Mouse (Mus musculus) monocyte, adult 5-6 weeks (primary cell): ENCODE results near the gene Wnt11. TPM values are rescaled to one million over a fixed set of nuclear protein-coding genes. Genes with fewer than 3 reads are reported as not detected.
A peak's percentile ranks its signal among the peaks of the same experiment; 100 is the strongest.

Source experiments
- ATAC-seq: fragments of 153-309, 156-312 bp; replicated peaks from 2 replicates; pipeline ENCODE4 v1.8.0; 2017; ENCODE audit warnings: mild to moderate bottlenecking; ENCODE audit not compliant: low TSS enrichment, insufficient number of reproducible peaks, severe bottlenecking, poor library complexity, low FRiP score
- total RNA-seq: library from RNA; stranded (forward); fragments of 200-1000, 200-491, 200-594 nt; gene quantifications from 3 replicates; pipeline ENCODE4 v1.2.3, GENCODE M21; 2017

The Wnt11 gene
- total RNA-seq, 1 experiment from 2014 or later = 6.3 TPM

DNA sequence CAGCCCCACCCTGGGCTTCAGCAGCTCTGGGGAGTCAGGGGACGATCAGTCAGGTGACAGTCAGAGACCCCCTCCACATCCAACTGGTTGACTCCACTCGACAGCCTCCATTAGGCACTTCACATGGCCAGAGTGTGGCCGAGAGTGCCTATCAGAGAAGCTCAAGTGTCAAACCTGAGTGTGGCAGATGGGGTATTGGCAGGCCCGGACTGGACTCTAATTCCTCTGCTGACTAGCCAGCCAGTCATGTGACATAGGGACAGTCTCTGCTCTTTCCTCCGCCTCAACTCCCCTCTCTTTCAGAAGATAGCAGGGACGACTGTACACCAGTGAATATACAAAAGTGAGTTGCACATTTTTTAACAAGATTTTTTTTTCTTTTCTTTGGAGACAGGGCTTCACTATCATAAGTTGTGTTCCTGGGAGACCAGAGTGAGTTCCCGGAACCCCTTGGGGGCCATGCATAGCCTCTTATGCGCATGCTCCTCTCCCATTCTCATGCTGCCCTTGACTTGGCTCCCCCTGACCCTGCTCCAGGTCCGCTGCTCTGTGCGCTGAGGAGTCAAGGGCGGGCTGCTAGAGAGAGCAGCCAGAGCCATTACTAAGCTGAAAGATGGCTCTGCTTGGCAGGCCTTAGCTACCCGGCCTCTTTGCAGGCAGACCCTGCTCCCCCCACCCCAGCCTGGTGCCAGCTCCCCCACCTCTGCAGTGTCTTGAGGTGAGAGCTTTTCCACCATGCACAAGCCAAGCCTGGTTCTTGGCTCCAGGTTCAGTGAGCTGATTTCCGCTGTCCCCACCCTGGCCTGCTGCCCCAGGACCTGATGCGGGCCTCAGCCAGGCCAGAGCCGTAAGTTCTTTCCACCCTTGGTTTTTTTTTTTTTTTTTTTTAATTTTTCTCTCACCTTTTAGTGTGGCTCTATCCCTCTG is 10.8 kb upstream of the Wnt11 start:
- ATAC-seq = no peak

DNA sequence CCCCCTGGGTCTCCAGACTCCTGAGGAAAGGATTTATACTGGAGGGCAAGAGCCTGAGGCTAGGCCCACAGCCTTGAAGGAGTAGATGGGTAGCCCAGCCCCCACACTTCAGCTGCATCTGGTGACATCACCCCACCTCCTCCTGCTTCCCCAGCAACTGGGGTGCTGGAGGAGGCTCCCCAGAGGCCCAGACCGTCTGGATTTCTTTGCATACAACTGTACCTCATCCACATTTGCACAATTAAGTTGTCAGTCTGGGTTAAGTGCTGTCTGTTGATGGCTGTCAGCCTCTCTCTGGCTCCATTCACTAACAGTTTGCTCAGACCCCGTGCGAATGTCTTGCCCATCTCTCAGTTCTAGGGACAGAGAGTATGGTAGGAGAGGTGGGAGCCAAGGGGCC is 6.9 kb upstream of the Wnt11 start:
- no peak for ATAC-seq

DNA sequence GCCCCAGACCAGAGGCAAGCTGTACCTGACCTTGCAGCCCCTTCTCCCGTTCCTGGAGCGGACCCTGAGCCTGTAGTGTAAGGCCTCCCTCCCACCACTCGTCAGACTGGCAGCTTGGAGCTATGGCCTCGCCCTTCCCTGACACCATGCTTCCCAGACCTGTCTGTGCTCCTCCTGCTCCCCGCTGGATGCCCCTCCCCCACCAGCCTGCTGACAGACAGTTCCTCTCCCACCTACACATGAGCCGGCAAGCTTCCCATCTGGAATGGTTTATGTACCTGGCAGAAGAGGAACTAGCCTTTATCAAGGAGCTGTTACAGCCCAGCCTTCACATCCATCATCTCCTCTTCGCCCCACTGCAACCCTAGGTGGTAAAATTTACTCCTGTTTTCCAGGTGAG is 6.0 kb upstream of the Wnt11 start:
- ATAC-seq = no peak

DNA sequence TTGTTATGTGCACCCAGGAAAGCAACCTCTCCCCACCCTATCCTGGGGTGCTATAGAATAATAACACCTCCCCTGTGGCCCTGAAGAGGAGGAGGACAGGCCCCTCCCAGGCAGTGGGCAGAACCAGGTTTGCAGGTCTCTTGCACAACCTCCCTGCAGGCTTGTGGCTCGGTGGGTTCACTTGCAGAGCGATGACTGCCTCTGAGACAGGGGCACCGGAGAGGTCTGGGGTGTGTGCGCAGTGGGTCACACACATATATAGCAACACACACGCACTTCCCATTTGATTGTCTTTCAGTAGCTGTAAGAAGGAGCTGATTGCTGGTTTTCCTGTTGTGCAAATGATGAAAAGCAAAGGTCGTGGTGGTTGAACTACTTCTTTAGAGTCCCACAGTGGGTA is 3.6 kb upstream of the Wnt11 start:
- no peak for ATAC-seq

DNA sequence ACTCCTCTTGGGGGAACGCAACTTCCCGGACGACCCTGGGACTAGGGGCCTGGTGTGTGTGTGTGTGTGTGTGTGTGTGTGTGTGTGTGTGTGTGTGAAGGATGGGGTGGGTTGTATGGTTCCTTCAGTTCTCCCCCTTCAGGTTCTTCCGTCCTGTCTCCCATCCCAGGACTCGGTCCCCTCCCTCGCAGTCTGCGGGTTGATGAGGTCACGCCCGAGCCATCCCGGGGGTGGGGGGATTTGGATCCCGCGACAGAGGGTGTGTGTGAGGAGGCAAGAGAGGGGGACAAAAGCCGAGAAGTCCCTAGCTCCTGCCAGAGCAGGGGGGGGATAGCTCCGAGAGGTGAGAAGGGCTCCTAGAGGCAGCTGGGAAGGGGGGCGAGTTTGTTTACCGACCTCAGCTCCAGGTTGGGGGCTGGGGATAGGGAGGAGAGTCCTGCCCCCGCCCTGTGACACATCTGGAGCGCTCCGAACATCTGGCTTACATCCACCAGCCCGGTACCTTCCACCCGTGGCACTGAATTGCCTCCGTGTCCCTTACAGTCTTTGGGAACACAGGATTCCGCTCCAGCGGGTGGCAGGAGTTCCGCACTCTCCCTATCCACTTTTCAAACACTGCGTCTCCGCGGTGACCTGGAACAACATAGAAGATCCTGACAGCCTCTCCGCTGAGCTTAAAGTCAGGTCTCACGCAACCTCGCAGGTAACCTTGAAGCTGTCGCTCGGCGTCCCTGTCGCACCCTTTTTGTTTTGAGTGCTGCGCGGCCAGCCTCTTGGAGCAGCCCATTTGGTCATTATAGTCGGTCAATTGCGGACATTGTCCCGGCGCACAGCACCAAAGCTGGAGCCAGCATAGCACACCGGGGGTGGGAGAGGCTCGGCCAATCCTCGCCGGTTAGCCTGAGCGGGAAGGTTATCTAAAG is 868 bp downstream of the Wnt11 start:
- ATAC-seq = no peak

DNA sequence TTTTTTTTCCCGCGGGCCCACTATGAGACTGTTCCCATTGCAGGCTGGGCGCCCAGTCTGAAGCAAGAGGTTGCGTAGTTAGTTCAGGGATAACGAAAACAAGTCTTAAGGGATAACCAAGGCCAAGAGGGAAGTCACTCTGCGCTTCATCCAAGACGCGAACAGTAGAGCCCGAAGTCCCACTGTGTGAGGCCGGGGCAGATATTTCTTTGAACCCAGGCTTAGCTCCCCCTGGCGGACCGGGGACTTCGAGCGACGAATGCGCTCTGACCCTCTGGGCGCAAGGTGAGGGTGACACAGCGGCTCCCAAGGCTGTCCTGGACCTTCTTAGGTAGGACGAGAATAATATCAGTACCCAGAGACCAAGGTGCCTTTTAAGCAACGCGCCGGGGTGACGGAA is 1.7 kb downstream of the Wnt11 start:
- 0 out of 2 replicates have a peak, but pooled peaks have one; percentile 27 for ATAC-seq

DNA sequence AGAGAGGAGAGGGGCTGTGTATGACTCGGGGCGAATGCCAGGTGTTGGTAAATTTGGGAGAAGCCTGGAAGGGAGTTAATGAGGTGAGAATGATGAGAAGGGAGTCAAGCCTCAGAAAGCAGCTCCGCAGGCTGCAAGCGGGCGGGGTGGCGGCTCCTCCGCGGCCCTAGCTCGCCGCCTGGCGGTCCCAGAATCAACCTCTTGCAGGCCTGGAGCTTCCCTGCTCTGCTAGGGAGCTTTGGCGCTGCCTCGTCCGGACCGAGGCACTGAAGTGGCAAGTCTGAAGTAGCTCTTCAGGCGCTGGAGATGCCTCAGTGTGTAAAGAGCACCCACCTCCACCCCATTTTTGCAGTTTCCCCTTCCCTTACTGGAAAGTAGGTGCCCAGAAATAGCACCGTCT is 3.0 kb downstream of the Wnt11 start:
- ATAC-seq = no peak

DNA sequence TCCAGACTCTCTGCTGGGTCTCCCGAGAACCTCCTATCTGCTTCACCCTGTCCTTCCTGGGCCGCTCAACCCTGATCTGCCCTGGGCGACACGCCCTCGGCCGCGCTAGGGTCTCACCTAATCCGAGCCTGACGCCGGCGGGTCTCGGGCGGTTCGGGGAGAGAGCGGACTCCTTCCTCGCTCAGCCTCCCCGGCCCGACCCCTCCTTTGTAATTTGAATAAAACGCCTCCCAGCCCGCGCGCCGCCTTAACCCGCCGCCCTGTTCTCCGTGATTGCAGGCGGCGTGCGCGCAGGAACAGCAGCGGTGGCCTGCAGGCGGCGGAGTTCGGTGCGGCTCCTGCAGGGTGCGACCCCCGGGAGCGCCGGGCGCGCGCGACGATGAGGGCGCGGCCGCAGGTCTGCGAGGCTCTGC is 3.8 kb downstream of the Wnt11 start:
- ATAC-seq = no peak

DNA sequence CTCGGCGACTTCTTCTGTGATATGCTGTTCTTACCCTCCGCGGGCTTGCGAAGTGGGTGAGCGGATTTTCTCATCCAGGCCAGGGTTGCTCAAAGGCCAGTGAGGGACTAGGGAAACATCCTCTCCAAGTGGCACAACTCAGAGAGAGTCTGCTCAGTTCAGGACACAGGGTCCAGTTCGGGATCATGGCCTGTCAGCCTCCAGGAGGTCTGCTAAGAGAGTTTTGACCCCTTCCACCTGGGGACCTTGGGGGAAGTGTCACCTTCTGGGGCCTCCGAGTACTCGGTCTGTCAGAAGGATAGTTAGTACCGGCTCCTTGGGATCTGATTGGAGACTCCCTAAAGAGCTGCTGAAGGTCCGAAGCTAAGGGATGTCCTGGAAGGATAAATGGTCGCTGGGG is 4.4 kb downstream of the Wnt11 start:
- no peak for ATAC-seq

DNA sequence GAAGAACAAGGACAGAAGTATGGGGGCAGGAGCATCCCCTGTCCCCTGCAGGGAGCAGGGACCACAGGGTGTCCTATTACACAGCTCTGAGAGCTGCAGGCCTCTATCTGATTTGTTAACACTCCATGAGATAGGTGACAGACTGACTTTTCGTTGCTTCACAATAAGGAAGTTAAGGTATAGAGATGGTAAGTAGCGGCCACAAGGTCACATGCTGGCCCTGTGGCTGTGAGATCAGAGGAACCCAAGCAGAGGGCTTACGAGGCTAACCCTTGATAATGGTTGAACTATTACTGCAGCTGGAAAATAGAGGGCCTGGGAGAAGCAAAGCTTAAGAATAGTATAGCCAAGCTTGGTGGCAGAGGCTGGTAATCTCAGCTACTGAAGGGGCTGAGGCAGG is 5.9 kb downstream of the Wnt11 start:
- ATAC-seq = no peak

DNA sequence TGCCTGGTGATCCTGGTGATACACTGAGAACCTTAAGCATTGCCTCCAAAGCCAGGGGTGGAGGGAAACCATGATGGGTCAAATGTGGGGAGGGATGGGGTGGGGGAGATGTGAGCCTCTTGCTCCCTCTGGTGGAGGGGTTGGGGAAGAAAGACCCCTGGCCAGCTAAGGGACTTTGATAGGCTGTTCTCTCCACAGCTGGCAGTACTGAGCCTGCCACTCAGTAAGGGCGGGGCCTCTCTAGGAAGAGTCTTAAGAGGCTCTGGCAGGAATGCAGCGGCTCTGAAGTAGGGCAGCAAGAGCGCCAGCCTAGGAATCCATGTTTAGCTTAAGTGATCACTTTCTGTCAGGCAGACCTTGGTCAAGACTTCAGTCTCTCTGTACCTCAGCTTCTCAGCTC is 6.9 kb downstream of the Wnt11 start:
- ATAC-seq = no peak

DNA sequence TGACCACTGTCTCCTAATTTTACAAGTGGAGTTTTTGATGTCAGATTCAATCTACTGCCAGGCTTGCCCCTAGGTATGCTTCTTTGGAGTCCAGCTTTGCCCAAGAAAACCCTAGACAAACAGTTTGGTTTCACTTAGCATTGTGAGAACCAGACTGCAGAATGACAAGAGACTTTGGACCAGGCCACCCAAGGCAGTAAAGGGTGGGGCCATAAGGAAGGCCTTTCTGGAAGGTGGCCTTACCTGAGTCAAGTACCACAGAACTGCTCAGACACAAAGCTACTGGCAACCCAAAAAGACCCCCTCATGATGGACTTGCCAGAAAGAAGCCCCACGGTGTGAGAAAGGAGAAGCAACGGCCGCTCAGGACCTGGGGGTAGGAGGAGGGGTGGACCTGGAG is 8.1 kb downstream of the Wnt11 start:
- ATAC-seq = no peak

DNA sequence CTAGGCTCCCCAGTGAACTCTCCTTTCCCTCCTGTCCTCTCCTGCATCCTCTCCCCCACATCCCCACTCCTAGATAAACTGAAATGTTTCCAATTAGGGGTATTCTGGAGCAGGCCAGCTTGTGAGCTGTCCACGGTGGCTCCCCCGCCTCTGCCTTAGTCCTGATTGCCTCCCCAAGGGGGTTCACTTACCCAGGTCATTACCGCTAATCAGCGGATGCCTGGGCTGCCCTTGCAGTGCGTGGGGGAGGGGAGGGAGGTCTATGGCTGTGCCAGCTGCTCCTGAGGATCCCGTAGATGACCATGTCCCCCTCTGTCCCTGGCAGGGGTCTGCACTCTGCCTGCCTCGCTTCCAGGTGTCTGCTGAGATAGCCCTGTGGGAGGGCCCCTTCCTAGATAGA is 8.7 kb downstream of the Wnt11 start:
- ATAC-seq = no peak

DNA sequence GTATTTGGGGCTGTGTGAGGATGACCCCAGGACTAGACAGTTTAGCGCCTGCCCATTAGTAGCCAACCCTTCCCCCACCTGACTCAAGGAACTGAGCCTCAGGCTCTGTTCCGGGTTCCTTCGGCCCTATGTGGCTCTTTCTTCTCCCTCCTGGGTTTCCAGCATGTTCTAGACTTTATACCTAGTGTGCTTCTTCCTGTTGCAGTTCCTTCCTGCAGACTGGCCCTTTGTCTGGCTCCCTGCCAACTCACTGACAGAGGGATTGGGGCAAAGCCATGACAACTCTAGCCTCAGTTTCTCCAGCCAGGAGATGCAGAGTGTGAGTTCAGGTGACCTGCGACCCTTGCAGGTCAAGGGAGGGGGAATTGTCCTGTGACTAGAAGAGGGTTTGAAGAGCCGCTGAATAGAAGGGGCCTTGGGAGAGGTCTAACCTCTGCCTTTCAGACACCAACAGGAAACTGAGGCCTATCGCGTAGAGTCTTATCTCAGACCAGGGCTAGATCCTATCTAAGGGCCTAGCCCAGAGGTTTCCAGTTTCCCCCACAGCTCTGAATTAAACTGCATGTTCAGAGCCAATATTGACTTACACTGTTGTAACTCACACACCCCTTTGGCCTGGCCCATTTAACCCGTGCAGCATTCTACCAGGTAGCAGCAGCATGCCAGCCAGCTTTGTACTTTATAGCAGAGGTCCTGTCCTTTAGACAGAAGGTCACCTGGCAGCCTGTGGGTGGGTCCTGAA is 14.2 kb downstream of the Wnt11 start:
- ATAC-seq = no peak

DNA sequence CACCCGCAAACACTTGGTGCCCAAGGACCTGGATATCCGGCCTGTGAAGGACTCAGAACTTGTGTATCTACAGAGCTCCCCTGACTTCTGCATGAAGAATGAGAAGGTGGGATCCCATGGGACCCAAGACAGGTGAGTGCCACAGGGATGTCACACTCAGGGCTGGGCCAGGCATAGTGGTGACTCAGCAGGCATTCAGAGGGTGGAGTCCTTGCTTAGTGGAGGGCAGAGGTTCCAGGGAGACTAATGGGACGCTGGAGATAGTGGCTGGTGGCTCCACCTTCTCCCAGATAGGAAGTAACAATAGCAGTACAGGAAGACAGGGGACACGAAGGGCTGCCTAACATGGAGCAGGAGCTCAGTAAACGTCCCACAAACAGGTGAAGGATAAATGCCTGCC is 15.5 kb downstream of the Wnt11 start:
- ATAC-seq = no peak

DNA sequence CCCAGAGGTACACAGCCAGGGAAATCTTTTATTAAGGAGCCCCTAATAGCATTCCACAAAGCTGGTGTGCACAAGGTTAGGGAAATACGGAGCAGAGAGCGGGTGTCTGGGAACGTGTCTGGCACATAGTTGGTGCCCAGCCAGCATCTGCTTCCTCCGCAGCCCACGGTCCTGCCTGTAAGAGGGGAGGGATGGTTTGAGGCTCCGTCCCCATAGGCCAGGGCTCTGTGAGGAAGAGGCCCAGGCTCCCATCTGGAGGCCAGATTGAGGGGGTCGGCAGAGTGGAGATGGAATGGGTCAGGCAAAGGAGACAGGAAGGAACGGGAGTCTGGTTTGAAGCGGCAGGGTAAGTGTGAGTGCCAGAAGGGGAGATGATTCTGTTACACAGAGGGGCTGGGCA is 16.3 kb downstream of the Wnt11 start:
- no peak for ATAC-seq

DNA sequence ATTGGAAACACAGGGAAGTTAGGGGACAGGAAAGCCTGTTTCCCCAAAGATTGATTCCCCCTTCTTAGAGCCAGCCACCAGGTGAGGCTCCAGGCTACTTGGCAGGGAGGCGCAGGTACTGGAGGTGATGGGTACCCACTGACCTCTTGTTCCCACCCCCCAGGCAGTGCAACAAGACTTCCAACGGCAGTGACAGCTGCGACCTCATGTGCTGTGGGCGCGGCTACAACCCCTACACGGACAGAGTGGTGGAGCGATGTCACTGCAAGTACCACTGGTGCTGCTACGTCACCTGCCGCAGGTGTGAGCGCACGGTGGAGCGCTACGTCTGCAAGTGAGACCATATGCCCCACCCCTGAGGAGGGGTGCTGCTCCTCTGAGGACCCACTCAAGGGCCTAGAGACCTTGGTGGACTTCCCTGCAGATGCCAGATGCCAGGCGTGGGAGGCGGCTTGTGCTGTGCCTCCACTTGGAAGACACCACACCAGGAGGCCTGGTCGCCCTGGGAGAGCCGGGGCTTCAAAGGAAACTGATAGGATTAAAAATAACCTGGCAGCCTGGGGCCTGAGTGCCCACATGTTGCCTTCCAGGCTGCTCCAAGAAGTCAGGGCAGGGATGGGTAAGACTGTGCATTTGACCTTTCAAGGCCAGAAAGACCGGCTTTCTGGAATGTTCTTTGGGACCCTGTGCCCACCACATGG is 18.2 kb downstream of the Wnt11 start:
- no peak for ATAC-seq

DNA sequence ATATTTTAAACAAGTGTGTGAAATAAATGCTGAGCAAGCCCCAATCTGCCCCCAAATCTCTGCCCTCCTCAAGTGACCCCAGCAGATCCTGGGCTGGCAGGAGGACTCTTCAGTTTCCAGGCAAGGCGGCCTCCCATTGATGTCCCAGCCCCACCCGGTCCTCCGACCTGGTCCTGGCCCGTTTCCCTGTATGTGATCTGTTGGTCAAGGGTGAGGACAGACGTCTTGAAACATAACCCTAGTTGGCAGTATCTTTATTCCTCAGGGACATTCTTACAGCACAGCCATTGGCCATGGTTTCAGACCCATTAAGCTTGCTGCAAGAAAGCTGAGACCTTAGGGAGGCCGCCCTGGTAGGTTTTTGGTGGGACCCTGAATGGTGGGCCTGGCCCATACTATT is 18.9 kb downstream of the Wnt11 start:
- ATAC-seq = no peak

DNA sequence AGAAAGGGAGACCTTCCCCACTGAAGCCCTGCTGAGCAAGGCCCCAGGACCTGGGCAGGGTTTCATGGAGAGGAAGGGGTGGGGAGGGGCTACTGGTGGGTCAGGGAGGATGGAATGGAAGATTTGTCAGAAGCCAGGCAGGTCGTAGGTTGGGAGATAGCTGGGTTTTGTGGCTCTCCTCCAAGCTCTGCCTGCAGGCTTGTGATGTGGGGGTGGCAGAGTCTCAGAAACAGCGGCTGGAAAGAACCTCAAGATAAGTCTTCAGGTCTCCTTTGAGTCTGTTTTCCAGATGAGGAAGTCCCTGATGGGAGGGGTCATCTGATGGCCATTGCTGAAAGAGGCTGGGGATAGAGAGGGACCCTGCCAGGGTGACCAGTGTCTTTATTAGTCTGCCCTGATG is 20.5 kb downstream of the Wnt11 start:
- no peak for ATAC-seq
